Mouse (Mus musculus) adrenal gland, adult 10 weeks (tissue): Measurements from ENCODE around the gene Habp4. TPM values are rescaled to one million over a fixed set of nuclear protein-coding genes. Genes with fewer than 3 reads are reported as not detected.

Source experiments
- polyA plus RNA-seq: library from polyadenylated mRNA; stranded (reverse); fragments of 350-450 nt; fragmentation: Illumina TruSeq; extraction: RNeasy Lipid Tissue Mini Kit (QIAGEN cat#74804); gene quantifications from one replicate; pipeline ENCODE4 v1.2.3, GENCODE M21; 2014; ENCODE audit warnings: low read depth, low replicate concordance

Habp4 gene
- 19.7 TPM for polyA plus RNA-seq

DNA sequence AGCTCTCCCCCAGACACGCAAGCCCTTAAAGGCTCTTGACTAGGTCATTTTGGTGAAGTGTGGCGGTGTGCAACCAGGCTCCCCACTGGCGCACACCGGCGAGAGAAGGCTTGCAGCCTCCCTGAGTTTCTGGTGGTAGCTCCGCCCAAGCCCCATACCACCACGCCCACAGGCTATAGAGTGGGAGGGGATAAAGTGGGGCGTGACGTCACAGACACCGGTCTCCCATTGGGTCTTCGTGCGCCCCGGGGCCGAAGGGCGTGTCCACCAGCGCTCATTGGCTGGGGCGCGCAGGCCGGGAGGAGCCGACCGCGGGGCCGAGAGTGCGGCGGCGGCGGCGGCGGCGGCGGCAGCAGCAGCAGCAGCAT, at the start of gene Habp4:
Gene Habp4, plus strand, starts transcription at position 277 of the 368 bp plus-strand sequence.

DNA sequence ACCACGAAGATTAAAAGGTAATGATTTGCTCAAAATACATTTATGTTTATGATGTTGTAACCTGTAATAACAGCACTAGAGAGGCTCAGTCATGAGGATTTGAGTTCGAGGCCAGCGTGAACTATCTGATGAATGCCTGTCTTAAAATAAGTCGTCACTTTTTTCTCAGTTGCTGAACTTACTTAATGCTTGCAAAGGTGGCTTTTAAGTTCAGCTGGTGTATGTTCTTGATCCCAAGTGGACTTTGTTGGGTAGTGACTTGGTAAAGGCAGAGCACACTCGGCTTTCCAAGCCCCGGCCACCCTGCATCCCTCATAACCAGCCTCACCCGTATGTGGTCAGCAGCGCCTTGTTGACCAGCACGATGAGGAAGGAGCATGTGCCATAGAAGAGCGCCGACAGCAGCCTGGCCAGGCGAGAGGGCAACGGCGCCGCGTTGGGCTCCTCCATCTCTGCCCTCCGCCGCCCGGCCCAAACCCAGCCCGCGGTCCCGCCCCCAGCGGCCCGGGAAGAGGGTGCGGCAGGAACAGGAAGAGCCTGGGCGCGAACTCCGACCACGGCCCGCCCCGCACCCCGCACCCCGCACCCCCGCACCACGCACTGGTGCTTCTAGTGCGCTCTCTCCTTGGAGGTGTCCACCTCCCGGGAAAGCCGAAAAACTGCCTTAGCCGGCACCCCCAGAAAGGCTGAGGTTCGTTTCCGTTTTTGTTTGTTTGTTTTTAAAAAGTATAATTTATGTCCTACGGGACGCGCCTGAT, 32.6 kb upstream of the Habp4 start, which contains the start of gene Slc35d2:
Gene Slc35d2, minus strand, starts transcription at position 511 of the 758 bp plus-strand sequence.

DNA sequence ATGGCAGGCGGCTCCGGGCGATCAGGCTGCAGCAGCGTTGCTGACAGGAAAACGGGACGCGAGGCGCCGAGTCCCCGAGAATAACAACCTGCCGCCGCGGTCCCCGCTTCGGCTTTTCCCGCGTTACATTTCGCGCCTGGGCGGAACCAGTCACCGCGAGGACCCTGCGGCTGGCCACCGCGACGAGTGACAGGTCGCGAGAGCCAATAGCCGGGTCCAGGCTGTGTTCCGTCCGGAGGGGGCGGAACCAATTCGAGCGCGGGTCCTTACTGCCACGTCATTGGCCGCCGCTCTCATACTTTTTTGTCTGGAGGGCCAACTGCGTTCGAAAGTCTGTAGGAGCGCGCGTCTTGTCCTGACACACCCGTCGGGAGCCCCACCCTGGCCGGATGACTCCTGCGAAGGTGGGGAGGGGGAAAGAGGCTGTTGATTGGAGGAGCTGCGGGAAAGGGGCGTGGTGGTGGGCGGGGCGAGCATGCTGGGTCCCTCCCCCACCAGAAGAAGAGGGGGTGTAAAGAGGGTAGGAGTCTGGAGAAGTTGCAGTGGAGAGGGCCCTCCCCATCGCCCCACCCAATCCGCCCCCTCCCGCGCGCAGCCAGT, 8.4 kb upstream of the Habp4 start, which contains the start of gene Zfp367:
Gene Zfp367, minus strand, starts transcription at position 120 of the 600 bp plus-strand sequence.

Other genes starting within 250 kb of the Habp4 start
- 1.1 TPM for gene Hsd17b3, start 72.6 kb upstream of the Habp4 start, polyA plus RNA-seq
- 10.7 TPM for gene Slc35d2, start 32.5 kb upstream of the Habp4 start, polyA plus RNA-seq
- gene Zfp367, start 8.6 kb upstream of the Habp4 start, polyA plus RNA-seq: 70.5 TPM
- 16.3 TPM for gene Cdc14b, start 113.5 kb downstream of the Habp4 start, polyA plus RNA-seq
- gene Aaed1, start 150.9 kb downstream of the Habp4 start, polyA plus RNA-seq: 83.7 TPM
- gene Ctsl, start 209.1 kb downstream of the Habp4 start, polyA plus RNA-seq: 201 TPM